Mouse (Mus musculus): ENCODE measurements around the gene Cdc42bpa. TPM values are rescaled to one million over a fixed set of nuclear protein-coding genes. Genes with fewer than 3 reads are reported as not detected.

Cdc42bpa gene
- polyA plus RNA-seq, 1 experiment = 20.2 TPM

GRCm38 (mm10) chr1:180031705-180032548 is 71.7 kb downstream of the Cdc42bpa start:
- no peak for TF ChIP-seq CTCF (conservative IDR thresholded peaks at IDR 0.05; ENCODE audit: insufficient read depth, insufficient read length, low read depth, low read length)
- no peak for TF ChIP-seq POLR2A (IDR thresholded peaks at IDR 0.05; ENCODE audit: low read depth, low read length)
- Histone ChIP-seq H3K4me1 (ENCODE audit: control insufficient read depth, insufficient read depth, low read length) (no peaks in the 10 kb centered on the region), H3K27me3 (replicated peaks; ENCODE audit: control insufficient read depth, insufficient read depth, low read length) (no peaks in the 10 kb centered on the region), H3K4me3 (ENCODE audit: insufficient read depth, low read depth, low read length) (no peak overlapping the region), H3K36me3 (ENCODE audit: control insufficient read depth, insufficient read depth, low read length) (no peaks in the 10 kb centered on the region), H3K27ac (ENCODE audit: insufficient read depth, low read depth, low read length) (no peak overlapping the region)
- DNase-seq = no peak
- WGBS = 90% methylated on average over 5 of the region's 5 CpGs

GRCm38 (mm10) chr1:180037461-180037860 is 77.2 kb downstream of the Cdc42bpa start:
- Histone ChIP-seq H3K27me3 (replicated peaks; ENCODE audit: control insufficient read depth, insufficient read depth, low read length) (no peaks in the 10 kb centered on the region), H3K27ac (ENCODE audit: insufficient read depth, low read depth, low read length) (no peak overlapping the region), H3K4me1 (ENCODE audit: control insufficient read depth, insufficient read depth, low read length) (no peaks in the 10 kb centered on the region), H3K36me3 (ENCODE audit: control insufficient read depth, insufficient read depth, low read length) (no peaks in the 10 kb centered on the region; the same call in 1 of the 2 replicates), H3K4me3 (ENCODE audit: insufficient read depth, low read depth, low read length) (no peak overlapping the region)
- DNase-seq = no peak
- TF ChIP-seq POLR2A (IDR thresholded peaks at IDR 0.05; ENCODE audit: low read depth, low read length) (no peak), CTCF (conservative IDR thresholded peaks at IDR 0.05; ENCODE audit: insufficient read depth, insufficient read length, low read depth, low read length) (no peak)
- 88% methylated on average over 3 of the region's 3 CpGs for WGBS

DNA sequence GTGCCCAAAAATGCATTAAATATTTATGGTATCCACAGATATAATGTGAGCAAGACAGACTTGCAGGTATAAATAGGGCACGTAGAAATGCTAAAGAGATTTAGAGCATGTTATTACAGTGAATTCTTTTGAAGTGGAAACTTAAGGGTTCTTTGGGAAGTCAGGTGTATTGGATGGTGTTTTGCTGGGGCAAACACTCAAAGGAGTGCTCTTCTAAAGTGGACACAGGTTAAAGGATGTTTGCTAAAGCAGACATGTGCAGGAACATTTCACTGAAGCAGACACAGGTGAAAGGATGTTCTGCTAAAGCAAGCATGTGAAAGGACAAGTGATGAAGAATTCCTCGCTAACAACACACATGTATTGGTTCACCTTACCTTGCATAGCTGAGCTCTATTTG is 83.9 kb downstream of the Cdc42bpa start:
- TF ChIP-seq POLR2A (IDR thresholded peaks at IDR 0.05; ENCODE audit: low read depth, low read length) (no peak), CTCF (conservative IDR thresholded peaks at IDR 0.05; ENCODE audit: insufficient read depth, insufficient read length, low read depth, low read length) (no peak)
- no peaks in the 10 kb centered on the region for H3K27me3 ChIP-seq (replicated peaks; ENCODE audit: control insufficient read depth, insufficient read depth, low read length)
- H3K4me3 ChIP-seq (ENCODE audit: insufficient read depth, low read depth, low read length) = no peak overlapping the region
- WGBS = 93% methylated on average over 2 of the region's 2 CpGs
- no peaks in the 10 kb centered on the region for H3K4me1 ChIP-seq (ENCODE audit: control insufficient read depth, insufficient read depth, low read length)
- H3K27ac ChIP-seq (ENCODE audit: insufficient read depth, low read depth, low read length) = no peak overlapping the region
- DNase-seq = no peak
- H3K36me3 ChIP-seq (ENCODE audit: control insufficient read depth, insufficient read depth, low read length) = no peaks in the 10 kb centered on the region; the same call in 1 of the 2 replicates

- no peaks in the 10 kb centered on the region for H3K4me1 ChIP-seq (ENCODE audit: control insufficient read depth, insufficient read depth, low read length)
- no peaks in the 10 kb centered on the region; the same call in 1 of the 2 replicates for H3K36me3 ChIP-seq (ENCODE audit: control insufficient read depth, insufficient read depth, low read length)
- DNase-seq = no peak
- TF ChIP-seq CTCF (conservative IDR thresholded peaks at IDR 0.05; ENCODE audit: insufficient read depth, insufficient read length, low read depth, low read length) (no peak), POLR2A (IDR thresholded peaks at IDR 0.05; ENCODE audit: low read depth, low read length) (no peak)
- H3K27me3 ChIP-seq (replicated peaks; ENCODE audit: control insufficient read depth, insufficient read depth, low read length) = no peaks in the 10 kb centered on the region
- no peak overlapping the region for H3K27ac ChIP-seq (ENCODE audit: insufficient read depth, low read depth, low read length)
- no peak overlapping the region for H3K4me3 ChIP-seq (ENCODE audit: insufficient read depth, low read depth, low read length)
Measured at GRCm38 (mm10) chr1:180045172-180045571, 84.9 kb downstream of the Cdc42bpa start.

- Histone ChIP-seq H3K27ac (ENCODE audit: insufficient read depth, low read depth, low read length) (no peak overlapping the region), H3K36me3 (ENCODE audit: control insufficient read depth, insufficient read depth, low read length) (no peaks in the 10 kb centered on the region), H3K4me3 (ENCODE audit: insufficient read depth, low read depth, low read length) (no peak overlapping the region), H3K4me1 (ENCODE audit: control insufficient read depth, insufficient read depth, low read length) (no peaks in the 10 kb centered on the region), H3K27me3 (replicated peaks; ENCODE audit: control insufficient read depth, insufficient read depth, low read length) (no peaks in the 10 kb centered on the region)
- 93% methylated on average over 1 of the region's 1 CpGs for WGBS
- no peak for DNase-seq
- no peak for TF ChIP-seq POLR2A (IDR thresholded peaks at IDR 0.05; ENCODE audit: low read depth, low read length)
- no peak for TF ChIP-seq CTCF (conservative IDR thresholded peaks at IDR 0.05; ENCODE audit: insufficient read depth, insufficient read length, low read depth, low read length)
Measured at GRCm38 (mm10) chr1:180089176-180089575, 128.9 kb downstream of the Cdc42bpa start.

DNA sequence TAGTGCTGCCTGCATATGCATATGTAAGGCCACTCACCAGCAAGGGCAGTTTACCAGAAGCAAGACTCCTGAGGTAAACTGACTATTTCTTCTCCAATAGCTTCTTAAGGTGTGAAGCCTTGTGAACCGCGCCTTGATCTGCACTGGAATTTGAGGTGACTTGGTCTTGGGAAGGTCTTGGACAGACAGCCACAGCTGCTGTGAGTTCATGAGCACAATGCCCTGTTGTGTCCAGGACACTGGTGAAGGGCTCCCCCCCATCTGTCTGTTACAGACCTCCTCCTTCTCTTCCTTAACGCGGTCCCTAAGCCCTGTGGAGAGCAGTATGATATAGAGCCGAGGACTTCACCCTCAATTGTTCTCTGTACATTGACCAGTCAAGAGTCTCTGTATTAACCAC is 138.2 kb downstream of the Cdc42bpa start:
- H3K4me3 ChIP-seq (ENCODE audit: insufficient read depth, low read depth, low read length) = no peak overlapping the region
- 99% methylated on average over 5 of the region's 5 CpGs for WGBS
- DNase-seq = no peak
- no peaks in the 10 kb centered on the region for H3K27me3 ChIP-seq (replicated peaks; ENCODE audit: control insufficient read depth, insufficient read depth, low read length)
- no peak for TF ChIP-seq POLR2A (IDR thresholded peaks at IDR 0.05; ENCODE audit: low read depth, low read length)
- H3K27ac ChIP-seq (ENCODE audit: insufficient read depth, low read depth, low read length) = no peak overlapping the region
- peaks cover 1% of the 10 kb centered on the region for H3K36me3 ChIP-seq (ENCODE audit: control insufficient read depth, insufficient read depth, low read length)
- no peaks in the 10 kb centered on the region for H3K4me1 ChIP-seq (ENCODE audit: control insufficient read depth, insufficient read depth, low read length)

DNA sequence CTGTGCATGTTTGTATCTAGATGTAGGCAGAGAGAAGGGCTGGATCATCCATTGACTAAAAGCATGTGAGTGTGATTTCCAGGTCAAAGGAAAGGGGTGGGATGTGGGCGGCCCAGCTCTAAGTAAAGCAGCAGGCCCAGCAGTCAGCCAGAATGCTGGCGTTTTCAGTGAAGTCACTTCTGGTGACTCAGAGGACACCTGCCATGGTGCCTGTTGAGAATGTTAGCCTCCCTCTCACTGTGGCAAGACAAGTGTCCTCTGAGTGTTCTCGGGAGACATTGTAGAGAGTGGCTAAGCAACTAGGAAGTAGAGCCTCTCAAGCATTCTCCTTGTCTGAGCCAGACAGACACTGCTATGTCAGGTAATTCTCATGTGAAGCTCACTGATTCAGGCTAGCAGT is 144.3 kb downstream of the Cdc42bpa start:
- Histone ChIP-seq H3K27me3 (replicated peaks; ENCODE audit: control insufficient read depth, insufficient read depth, low read length) (no peaks in the 10 kb centered on the region), H3K36me3 (ENCODE audit: control insufficient read depth, insufficient read depth, low read length) (no peaks in the 10 kb centered on the region; the same call in 1 of the 2 replicates), H3K4me1 (ENCODE audit: control insufficient read depth, insufficient read depth, low read length) (no peaks in the 10 kb centered on the region), H3K27ac (ENCODE audit: insufficient read depth, low read depth, low read length) (no peak overlapping the region), H3K4me3 (ENCODE audit: insufficient read depth, low read depth, low read length) (no peak overlapping the region)
- TF ChIP-seq CTCF (conservative IDR thresholded peaks at IDR 0.05; ENCODE audit: insufficient read depth, insufficient read length, low read depth, low read length) (no peak), POLR2A (IDR thresholded peaks at IDR 0.05; ENCODE audit: low read depth, low read length) (no peak)
- 72% methylated on average over 3 of the region's 3 CpGs for WGBS
- no peak for DNase-seq

Data from kidney, adult 2 months (tissue).